Mouse (Mus musculus): ENCODE data around the gene Shisa4.
"Not testable (repeated sequence)": the region's sequence is repeated elsewhere in the genome, so short reads cannot be mapped to it uniquely, and the experiment has no call there.

Gene Shisa4

DNA sequence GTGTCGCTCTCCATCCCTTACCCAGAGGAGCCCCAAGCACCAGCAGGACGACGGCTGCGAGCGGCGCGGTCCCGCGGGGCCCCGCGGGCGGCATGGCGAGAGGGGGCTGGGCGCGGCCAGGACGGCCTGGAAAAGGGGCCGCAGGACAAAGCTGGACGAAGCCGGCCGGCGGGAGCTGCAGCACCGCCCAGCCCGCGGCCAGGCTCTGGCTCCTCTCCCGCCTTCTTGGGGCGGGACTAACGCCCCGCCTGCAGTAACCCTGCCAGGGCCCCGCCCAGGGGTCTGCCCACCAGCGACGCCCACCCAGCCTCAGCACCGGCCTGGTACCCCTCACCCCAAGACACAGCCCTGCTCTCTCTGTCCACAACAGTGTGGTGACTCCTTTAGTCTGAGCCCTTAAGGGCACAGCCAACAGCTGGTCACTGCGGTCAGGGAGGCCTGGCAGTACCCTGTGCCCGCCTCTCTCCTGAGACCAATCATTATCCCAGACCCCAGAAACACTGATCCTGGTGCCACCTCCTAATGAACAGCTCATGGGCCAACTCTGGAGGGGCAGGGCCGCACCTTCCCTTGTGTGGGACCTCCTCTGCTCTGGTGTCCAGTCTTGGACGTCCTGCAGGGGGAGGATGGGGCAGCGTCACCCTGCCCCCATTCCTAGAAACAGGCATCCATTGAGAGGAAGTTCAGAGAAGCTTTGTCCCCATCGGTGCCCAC lies at the start of gene Shisa4:
Gene Shisa4 (minus strand): TSS at position 370 of the 714 bp plus-strand sequence.
- DNase-seq (ENCODE audit: low read depth, low spot score): peak; percentile 76

DNA sequence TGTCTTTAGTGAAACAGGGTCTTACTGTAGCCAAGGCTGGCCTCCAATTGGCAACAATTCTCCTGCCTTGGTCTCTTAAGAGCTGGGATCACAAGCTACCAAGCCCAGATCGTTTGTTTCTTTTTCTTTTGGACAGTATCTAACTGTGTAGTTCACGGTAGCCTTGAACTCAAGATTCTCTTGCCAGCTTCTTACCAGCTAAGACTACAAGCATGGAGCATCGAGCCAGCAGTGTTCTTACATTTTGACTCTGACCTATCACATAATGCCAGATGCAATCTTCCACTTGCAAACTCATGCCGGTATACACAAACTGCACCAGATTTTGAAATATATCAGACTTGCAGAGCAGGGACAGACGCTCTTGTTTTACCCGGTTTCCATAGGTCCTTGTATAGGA lies 47.7 kb upstream of the Shisa4 start:
- DNase-seq (ENCODE audit: low read depth, low spot score): no peak

DNA sequence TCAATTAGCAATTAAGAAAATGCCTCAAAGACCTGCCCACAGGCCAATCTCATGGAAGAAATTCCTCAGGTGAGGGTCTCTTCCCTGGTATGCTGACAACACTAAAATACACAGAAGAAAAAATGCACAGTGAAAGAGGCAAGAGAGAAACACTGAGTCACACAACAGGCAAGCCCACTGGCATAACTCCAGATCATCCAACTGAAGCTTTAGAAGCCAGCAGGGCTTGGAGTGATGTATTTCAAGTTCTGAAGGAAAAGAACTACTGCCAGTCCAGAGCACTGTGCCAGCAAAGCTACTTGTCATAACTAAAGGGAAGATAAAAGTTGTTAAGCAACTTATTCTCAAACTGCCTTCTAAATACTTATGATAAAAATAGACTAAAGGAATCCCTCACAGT lies 39.0 kb upstream of the Shisa4 start:
- no peak for DNase-seq (ENCODE audit: low read depth, low spot score)

DNA sequence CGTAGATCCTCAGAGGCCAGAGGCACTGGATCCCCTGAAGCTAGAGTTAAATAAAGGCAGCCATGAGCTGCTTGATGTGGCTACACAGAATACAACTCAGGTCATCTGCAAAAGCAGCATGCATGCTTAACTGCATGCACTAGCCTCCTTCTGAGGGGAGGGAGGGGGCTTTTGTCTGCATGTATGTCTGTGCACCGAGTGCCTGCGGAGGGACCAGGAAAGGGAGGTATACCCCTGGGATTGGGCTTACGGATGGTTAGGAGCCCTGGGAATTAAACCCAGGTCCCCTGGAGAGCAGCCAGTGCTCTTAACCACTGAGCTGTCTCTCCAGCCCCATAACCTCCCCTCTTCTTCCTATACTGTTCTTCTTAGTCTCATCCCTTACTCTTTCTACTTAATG lies 37.1 kb upstream of the Shisa4 start:
- no peak for DNase-seq (ENCODE audit: low read depth, low spot score)

DNA sequence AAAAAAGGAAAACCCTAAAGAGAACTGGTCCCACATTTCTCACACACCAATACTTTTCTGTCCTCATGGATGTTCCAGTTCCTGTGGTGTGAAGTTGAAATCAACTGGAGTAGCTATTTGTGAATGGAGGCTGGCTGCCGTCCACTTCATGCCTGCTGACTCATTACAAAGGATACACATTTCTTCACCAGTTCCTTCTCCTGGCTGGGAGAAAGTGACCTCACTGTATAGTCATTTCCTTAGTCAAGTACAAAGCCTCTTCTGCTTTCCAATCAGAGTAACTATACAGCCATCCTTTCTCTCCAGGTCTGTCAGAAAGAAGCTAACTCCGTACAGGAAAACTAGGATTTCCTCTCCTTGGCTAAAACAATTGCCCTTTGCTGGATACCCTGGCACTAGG lies 35.9 kb upstream of the Shisa4 start:
- DNase-seq (ENCODE audit: low read depth, low spot score): no peak

DNA sequence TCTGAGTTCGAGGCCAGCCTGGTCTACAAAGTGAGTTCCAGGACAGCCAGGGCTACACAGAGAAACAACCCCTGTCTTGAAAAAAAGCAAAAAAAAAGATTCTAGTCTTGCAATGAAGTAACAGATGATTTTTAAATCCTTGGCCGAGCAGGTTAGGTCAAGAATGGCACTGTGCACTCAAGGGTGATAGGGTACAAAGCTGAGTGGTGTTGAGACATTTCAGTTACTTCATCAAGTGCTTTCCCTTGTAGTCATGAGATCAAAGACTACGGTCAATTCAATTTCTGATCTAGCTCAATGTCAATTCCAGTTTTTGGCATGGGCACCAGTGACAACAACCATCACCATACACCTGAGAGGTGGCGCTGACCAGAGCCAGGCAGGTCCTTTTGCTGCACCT lies 33.9 kb upstream of the Shisa4 start:
- no peak for DNase-seq (ENCODE audit: low read depth, low spot score)

DNA sequence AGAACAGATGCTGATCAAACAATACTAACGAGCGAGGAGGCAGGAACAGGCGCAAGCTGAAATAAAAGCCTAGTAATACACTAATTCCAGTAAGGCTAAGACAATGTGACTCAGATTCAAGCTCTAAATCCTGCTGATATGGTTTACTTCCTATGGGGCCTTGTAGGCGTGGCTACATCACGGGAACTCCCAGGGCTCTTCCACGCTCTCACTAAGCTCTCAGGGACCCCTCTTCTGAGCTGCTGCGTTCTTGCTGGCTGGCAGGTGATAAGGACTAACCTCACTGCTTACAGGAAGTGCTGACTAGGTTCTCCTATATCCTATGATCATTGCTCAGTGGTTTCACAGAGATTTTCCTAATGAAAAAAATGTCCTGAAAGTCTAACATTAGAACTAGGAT lies 30.3 kb upstream of the Shisa4 start:
- no peak for DNase-seq (ENCODE audit: low read depth, low spot score)

DNA sequence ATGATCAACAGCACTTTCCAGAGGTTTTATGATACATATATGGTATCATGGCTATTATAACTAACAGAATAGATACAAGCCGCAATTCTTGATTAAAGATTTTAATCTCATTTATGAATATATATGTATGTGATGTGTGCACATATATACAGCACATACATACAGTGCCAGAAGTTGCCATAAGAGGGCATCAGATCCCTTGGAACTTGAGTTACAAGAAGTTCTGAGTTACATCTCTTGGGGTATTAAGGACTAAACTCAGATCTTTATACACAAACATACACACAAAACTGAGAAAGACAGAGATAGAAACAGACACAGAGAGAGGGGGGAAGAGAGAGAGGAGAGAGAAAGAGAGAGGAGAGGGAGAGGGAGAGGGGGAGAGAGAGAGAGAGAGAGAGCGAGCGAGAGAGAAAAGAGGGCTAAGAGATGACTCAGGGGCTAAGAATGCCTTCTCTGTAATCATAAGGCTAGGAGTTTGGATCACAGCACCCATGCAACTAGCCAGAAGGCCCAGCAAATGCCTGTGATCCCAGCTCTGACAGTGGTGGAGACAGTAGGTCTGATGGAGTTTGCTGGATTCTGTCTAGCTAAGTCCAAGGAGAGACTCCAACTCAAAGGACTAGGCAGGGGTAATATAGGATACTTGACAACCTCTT lies 26.5 kb upstream of the Shisa4 start:
- no peak for DNase-seq (ENCODE audit: low read depth, low spot score)

DNA sequence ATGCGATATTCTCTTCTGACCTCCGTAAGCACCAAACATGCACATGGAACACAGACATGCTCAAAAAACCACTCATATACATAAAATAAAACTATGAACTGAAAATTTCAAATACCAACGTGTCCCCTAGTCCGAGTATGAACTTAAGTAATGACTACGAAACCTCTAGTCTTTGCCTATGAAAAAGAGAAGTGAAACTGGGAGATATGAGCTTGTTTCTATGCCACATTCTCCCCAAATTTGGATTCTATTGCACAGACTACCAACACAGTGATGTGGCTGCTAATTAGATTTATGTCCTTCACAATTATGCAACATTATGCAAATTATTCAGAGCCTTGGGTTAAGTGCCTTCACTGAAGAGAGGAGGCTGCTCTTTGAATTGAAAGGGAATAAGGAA lies 24.4 kb upstream of the Shisa4 start:
- DNase-seq (ENCODE audit: low read depth, low spot score): no peak

DNA sequence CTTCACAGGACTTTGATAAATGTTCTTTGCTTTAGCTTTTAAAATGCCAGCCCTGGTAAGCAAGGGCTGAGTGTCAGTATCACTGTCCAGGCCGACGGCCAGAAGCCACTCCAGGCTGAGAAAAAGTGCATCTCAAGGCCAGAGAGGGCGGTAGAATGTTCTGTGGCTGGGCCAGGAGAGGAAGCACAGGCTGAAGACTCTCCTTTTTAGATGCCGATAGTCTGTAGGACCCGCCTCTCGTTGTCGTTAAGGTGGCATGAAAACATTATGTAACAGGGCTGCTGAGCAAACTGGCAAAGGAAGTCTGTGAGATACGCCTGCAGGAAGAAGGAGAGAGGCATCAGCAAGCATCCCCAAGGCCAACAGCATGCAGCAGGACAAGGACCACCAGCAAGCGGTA lies 10.1 kb upstream of the Shisa4 start:
- no peak for DNase-seq (ENCODE audit: low read depth, low spot score)

DNA sequence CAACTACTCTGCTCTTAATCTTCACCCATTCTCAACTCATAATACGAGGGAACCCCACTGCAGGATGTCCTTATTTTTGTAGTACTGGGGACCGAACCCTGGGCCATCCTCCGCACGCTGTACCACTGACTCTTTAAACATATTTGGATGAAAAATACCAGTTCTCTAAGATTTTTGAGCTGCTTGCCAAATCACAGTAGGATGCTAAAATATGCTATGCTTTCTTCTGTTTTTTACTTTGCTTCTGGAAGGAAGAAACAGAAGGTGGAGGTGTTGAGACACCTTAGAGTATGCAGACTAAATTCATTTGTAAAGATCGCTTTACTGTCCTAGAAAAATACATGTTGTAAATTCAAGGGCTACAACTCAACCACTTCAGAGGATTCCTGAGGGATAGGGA lies 9.1 kb upstream of the Shisa4 start:
- DNase-seq (ENCODE audit: low read depth, low spot score): no peak

DNA sequence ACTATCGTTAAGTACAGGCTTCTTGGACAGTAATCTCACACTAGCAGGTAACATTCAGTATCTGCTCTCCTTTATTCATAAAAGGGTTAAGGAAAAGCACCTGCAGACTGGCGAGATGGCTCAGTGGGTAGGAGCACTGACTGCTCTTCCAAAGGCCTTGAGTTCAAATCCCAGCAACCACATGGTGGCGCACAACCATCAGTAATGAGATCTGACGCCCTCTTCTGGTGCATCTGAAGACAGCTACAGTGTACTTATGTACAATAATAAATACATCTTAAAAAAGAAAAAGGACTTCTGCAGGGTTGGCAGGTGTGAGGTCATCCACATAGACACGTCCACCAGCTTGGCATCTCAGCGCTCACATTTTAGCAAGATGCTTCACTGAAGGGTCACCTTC lies 6.5 kb upstream of the Shisa4 start:
- DNase-seq (ENCODE audit: low read depth, low spot score): not testable (repeated sequence)

DNA sequence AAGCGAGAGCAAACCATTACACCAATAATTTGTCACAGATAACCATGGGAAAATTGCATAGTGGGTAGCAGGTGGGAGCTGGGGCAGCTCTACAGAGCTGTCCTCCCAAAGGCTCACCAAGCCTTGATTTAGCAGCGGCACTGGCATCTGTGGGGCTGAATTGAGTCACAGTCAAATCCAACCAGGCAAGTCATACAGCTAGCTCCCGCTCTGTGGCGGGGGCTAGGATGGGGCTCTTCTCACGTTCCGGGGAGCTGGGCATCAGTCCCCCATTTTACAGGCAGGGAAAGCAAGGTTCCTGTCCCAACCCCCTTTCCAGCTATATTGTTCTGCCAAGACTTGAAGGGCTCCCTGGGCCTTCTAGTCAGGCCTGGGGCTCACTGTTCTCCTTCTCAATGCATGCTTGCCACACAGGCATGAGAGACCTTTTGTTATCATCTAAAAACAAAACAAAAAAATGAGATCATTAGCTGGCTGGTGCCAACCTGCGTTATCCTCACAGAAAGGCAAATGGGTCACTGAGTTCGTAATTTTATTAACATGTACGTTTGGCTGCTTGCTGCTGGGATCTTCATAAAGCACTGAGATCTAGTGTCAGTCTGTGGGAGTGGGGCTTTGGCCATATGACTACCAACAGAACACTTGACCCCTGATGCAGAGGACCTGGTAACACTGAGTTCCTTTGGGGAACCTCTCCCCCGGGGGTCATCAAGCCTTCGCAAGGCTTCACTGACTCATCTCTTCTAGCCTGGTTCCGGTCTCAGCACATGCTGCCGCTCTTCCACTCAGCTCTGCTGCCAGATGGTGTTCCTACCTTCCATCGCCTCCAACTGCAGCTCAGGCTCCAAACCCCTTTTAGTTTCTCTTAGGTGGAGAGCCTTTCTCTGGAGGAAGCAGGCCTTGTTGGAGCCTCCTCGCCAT lies 5.3 kb upstream of the Shisa4 start:
- DNase-seq (ENCODE audit: low read depth, low spot score): no peak

DNA sequence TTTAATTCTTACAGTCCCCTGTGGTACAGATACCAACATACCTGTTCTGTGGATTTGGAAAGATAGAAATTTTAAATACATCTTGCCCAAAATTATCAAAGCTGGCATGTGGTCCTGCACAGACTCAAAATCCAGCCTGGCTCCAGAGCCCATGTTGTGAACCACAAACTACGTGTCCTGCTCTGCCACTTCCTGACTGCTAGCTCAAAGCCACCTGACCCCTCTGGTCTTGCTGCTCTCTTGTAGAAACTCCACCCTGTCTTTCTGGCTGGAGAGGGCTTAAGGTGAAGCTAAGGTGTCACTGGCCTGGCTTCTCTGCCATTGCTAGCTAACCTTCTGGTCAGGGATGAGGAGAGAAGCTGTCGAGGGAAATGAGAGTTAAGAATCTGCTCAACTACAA lies 4.0 kb upstream of the Shisa4 start:
- DNase-seq (ENCODE audit: low read depth, low spot score): no peak

DNA sequence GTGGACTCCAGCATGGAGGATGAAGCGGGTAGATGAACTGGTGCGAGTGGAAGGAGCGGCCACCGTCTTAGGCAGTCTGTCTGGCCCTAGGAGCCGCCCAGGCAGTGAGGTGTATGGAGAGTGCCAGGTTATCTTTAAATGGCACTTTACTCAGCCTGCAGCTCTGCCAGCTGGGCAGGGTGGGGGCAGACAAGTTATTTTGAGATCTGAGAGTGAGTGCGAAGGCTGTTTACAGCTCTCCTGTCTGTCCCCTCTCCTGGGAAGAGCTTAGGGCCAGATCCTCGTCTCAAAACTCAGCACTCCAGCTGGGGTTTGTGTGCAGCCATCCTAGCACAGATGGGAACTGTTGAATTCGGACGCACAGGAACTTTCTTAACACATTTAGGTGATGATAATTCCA lies 3.5 kb upstream of the Shisa4 start:
- no peak for DNase-seq (ENCODE audit: low read depth, low spot score)

DNA sequence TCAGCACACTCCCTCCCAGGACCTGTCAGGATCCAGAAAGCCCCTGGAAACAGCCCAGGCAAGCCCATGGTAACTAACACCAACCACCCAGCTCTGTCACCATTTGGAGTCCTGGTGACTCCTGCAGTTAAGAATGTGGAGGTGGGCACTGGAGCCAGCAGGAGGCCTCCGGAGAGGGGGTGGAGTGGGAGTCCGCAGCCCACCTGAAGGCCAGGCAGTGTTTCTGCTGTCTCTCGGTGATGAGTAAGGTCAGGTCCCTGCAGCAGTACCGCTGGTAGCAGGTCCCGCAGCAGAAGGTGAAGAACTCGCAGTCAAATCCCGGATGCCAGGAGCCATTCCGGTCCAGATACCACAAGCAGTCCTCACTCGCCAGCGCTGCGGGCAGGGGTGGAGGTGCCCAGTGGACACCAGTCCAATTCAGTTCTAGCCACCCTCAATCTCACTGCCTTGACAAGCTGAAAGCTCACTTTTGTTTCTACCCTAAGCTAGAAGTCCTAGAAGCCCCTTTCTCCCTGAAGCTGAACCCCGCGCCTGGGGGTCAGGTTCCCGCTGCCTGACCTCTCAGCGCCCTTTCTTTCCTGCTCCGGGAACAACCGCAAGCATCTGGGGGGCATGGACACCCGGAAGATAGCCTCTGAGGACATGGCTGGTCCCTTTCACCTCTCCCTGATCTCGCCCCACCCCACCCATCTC lies 716 bp downstream of the Shisa4 start:
- no peak for DNase-seq (ENCODE audit: low read depth, low spot score)

DNA sequence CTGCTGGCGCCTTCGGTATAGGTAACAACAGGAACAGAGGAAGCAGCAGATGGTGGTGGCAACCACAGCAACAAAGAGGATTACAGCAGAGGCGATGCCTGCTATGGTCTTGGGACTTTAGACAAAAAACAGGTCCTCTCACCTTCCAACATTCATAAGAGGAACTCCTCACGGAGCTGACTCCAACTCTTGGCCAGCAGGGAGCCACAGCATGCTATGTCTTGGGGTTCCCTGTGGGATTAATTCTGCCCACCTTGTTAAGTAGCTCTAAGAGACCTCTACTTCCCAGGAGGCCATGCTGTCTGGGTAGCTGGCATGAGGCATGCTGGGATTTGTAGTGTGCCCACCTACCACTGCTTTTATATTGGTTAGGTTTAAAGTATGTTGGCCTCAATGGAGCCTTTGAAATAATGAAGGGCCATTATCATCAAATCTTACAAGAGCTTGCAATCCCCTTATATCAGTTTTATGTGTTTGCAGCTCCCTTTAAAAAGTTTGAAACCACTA lies 1.8 kb downstream of the Shisa4 start:
- no peak for DNase-seq (ENCODE audit: low read depth, low spot score)

DNA sequence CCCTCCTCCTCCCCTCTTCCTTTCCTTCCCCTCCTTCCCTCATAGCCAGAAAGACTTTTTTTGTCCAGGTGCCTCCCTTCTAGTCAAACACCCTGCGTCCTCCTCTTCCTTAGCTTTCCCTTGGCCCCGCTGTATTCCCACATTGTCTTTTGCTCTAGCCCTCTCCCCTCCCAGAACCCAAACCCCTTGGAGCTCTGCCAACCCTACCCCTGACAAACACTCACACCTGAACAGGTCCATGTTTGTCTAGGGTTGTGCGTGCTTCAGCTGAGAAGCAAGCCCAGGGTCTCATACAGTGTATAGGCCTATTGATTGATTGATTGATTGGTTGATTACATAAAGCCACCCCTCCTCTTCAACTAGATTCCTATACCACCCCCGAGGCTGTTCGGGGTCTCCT lies 5.6 kb downstream of the Shisa4 start:
- DNase-seq (ENCODE audit: low read depth, low spot score): no peak

DNA sequence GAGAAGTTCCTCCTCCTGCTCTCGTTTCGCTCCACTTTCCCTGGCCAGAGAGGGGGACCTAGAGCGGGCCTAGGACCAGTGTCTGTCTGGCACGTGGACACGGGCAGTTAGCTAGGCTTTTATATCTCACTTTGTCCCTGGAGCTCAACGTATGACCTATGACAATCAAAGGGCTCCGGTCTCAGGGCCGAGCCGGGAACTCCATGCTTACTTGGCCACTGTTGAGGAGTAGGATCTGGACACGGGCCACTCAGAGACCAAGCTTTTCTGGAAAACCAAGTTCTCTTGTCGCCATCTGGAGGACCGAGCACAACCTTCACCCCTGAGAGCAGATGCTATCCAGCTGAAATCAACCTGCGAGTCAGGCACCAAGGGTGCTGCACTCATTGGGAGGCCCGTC lies 6.1 kb downstream of the Shisa4 start:
- DNase-seq (ENCODE audit: low read depth, low spot score): peak; percentile 49

DNA sequence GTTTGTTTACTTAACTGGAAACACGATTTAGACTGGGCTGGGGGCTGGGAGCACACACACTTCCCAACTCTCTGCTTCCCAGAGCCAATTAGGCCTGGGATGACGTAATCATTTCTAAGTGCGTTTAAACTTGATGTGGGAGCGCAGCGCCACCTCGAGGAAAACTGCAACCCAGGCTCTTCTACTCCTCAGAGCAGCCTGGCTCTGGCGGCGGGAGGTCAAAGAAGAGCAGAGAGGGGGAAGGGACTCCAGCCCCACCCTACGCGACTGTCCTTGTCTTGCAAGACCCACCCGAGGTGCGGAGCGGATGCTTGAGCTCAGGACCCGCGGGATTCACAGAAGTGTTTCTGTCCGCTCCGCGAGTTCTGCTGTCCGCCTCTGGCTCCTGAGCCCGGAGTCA lies 6.8 kb downstream of the Shisa4 start:
- peak; percentile 94 for DNase-seq (ENCODE audit: low read depth, low spot score)

DNA sequence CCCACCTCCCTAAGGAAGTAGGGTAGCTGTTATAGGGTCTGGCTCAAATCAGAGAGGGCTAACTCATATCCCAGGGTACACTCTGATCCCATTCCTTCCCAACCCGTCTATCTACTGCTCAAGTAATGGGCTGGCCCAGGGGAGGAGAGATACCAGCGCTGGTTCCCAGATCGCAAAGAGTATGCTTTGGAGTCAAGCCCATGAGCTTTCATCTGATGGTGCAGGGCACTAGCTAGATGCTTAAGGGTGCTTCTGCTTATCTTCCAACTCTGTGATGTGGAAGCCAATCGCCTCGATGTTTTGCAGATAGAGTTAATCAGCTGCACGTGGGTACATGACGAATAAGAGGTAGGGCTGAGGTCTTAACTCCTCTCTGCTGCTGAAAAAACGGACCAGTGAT lies 7.4 kb downstream of the Shisa4 start:
- no peak for DNase-seq (ENCODE audit: low read depth, low spot score)

DNA sequence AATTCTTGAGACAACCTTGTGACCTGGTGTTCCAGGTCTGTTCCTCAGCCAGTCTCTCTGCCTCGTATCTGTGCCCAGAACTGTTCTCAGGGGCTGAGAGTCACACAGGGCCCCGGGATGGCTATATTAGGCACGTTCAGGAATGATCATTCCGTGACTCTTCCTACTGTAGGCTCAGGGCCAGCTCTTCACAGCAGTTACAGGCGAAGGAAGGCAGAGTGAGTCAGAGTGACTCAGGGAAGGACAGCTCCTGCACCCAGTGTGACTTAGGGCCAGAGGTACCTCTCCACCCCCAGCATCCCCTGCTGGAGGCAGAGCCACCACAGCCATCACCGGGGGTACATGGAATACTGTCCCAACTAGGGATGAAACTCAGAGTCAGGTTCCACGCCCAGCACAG lies 8.0 kb downstream of the Shisa4 start:
- DNase-seq (ENCODE audit: low read depth, low spot score): no peak

Data from forelimb bud, embryonic 11.5 days (tissue).